Mouse (Mus musculus): ENCODE data around the gene Frmd5.

- no peak for TF ChIP-seq POLR2A (IDR thresholded peaks at IDR 0.05; ENCODE audit: extremely low read depth, insufficient read depth, low read length)
- TF ChIP-seq CTCF (IDR thresholded peaks at IDR 0.05; ENCODE audit: extremely low read depth, insufficient read depth, low read length), result no peak
Measured at GRCm38 (mm10) chr2:121709096-121709495, 97.8 kb downstream of the Frmd5 start.
